Mouse (Mus musculus): ENCODE results near the gene Prpf6.

The Prpf6 gene

GRCm38 (mm10) chr2:181662620-181663297 is 71.1 kb downstream of the Prpf6 start:
- DNase-seq, result no peak

GRCm38 (mm10) chr2:181663298-181663630 is 71.6 kb downstream of the Prpf6 start:
- peak; percentile 74 for DNase-seq

GRCm38 (mm10) chr2:181670285-181670912 is 78.7 kb downstream of the Prpf6 start:
- DNase-seq, result peak; percentile 37

- no peak for DNase-seq
Measured at GRCm38 (mm10) chr2:181670913-181671311, 79.2 kb downstream of the Prpf6 start.

- DNase-seq, result peak; percentile 74
Measured at GRCm38 (mm10) chr2:181671326-181671725, 79.7 kb downstream of the Prpf6 start, which contains the start of gene Sox18. Sox18 (minus strand) TSS chr2:181671640.

- DNase-seq, result no peak
Measured at GRCm38 (mm10) chr2:181671984-181672383, 80.3 kb downstream of the Prpf6 start.

GRCm38 (mm10) chr2:181673501-181673900 is 81.8 kb downstream of the Prpf6 start:
- DNase-seq, result peak; percentile 12

GRCm38 (mm10) chr2:181674934-181675333 is 83.3 kb downstream of the Prpf6 start:
- DNase-seq, result no peak

GRCm38 (mm10) chr2:181675454-181675853 is 83.8 kb downstream of the Prpf6 start:
- peak; percentile 79 for DNase-seq

GRCm38 (mm10) chr2:181676424-181676823 is 84.8 kb downstream of the Prpf6 start:
- no peak for DNase-seq

- DNase-seq, result peak; percentile 46
Measured at GRCm38 (mm10) chr2:181677096-181677754, 85.6 kb downstream of the Prpf6 start.

- no peak for DNase-seq
Measured at GRCm38 (mm10) chr2:181677755-181678098, 86.1 kb downstream of the Prpf6 start.

- DNase-seq, result peak; percentile 86
Measured at GRCm38 (mm10) chr2:181678780-181679179, 87.1 kb downstream of the Prpf6 start.

- DNase-seq, result peak; percentile 83
Measured at GRCm38 (mm10) chr2:181679951-181680715, 88.5 kb downstream of the Prpf6 start, which contains the start of gene Tcea2. Tcea2 (plus strand) TSS chr2:181680310.

- DNase-seq, result peak; percentile 13
Measured at GRCm38 (mm10) chr2:181680716-181681117, 89.0 kb downstream of the Prpf6 start.

- no peak for DNase-seq
Measured at GRCm38 (mm10) chr2:181681978-181682377, 90.3 kb downstream of the Prpf6 start.

- DNase-seq, result no peak
Measured at GRCm38 (mm10) chr2:181683381-181683780, 91.7 kb downstream of the Prpf6 start.

- DNase-seq, result no peak
Measured at GRCm38 (mm10) chr2:181684713-181685112, 93.0 kb downstream of the Prpf6 start.

GRCm38 (mm10) chr2:181685686-181686085 is 94.0 kb downstream of the Prpf6 start:
- DNase-seq, result no peak

- no peak for DNase-seq
Measured at GRCm38 (mm10) chr2:181687586-181687985, 95.9 kb downstream of the Prpf6 start.

- DNase-seq, result no peak
Measured at GRCm38 (mm10) chr2:181689466-181690160, 97.9 kb downstream of the Prpf6 start.

- no peak for DNase-seq
Measured at GRCm38 (mm10) chr2:181691083-181691482, 99.4 kb downstream of the Prpf6 start.

- DNase-seq, result no peak
Measured at GRCm38 (mm10) chr2:181691571-181691970, 99.9 kb downstream of the Prpf6 start.

Data from kidney, adult 18-20 months (tissue).